Mouse (Mus musculus) liver, adult 2 months (tissue): ENCODE data around the gene Ttll5.

Source experiments
- CTCF ChIP-seq: fragments of 200-500 bp; IDR thresholded peaks from 2 replicates; pipeline ENCODE4 v1.5.1; 2011; ENCODE audit warnings: low read depth, low read length, control low read depth
- POLR2A ChIP-seq: fragments of 200-500 bp; IDR thresholded peaks from 2 replicates; pipeline ENCODE4 v1.6.1; 2011; ENCODE audit warnings: low read length, control low read depth; ENCODE audit not compliant: insufficient read depth; ENCODE audit errors: extremely low read depth

- TF ChIP-seq CTCF: no peak
- no peak for TF ChIP-seq POLR2A
These were observed 38.1 kb downstream of the Ttll5 start for GRCm38 (mm10) chr12:85862514-85862913.
